Mouse (Mus musculus) retina, postnatal 1 day (tissue): ENCODE results near the gene Ppip5k2.
"Not testable (repeated sequence)": the region's sequence is repeated elsewhere in the genome, so short reads cannot be mapped to it uniquely, and the experiment has no call there.

Source experiments
- DNase-seq: peaks from one replicate; pipeline ENCODE4 v3.0.0-alpha.2; 2012

Ppip5k2 gene

DNA sequence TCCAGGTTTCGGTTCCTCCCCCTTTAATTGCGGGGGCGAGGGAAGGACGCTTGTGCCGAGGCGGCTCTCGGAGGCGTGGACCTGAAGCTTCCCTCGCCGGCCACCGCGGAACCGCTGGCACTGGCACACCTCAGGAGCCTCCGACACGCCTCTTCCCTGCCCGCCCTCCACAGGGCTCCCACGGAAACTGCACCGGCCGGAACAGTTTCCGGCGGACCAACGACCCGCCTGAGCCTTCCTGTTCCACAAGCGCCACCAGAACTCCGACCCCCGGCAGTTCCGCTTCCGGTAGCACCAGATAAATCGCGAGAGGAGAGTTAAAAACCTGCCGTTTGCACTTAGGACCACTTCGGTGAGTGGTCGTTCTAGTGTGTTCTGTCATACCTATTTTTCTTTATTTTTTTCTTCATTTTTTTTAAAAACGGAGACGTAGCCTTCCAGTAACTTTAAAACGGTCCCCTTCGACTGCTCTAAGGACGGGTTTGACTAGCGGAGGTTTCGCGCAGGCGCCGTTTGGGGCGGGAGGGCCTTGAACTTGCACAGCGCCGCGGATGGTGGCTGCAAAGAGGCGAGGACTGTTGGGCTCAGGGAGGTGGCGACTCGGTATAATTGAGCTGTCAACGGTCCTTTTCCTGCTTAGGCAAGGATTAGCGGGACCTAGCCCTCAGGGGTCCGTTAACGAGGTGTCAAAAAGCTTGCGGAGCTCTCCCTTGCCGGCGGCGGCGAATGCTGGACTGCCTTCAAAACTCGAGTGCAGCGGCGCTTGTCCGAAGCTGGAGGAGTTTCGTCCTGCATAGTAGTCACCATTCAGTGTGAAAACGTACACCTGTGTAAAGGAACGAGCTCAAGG, at the start of gene Ppip5k2, which contains the start of gene Gin1:
TSS of gene Ppip5k2 (minus strand) at position 508 of the 850 bp plus-strand sequence.
TSS of gene Gin1 (plus strand) at position 269 of the 850 bp plus-strand sequence.
- peak; percentile 98 for DNase-seq

DNA sequence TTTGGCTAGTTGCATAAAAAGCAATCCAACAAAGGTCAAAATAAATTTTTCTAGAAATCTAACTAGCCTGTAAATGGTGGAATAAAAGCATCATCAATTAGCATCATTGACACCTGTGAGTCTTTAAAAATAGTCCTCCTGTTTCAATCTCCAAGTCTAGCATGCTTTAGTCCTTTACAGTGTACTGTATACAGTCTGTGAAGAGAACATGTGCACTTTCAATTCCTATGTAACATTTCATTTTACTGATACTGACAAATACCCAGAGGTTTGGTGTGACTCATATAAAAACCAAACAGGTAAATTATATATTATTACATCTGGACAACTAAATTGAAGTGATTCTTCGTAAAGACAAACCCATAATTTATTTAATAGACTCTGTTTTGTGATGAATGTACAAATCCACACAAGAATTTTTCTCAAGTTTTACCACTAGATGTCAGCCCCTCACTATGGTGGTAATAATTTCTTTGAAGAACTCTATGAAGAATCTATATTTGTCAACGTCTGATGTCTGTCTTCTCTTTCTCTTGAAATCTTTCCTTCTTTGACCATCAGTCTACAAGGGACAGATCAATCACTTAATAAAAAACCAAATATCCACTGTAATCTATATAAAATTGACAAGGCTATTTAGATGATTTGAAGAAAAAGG, 39.2 kb upstream of the Ppip5k2 start:
- peak; percentile 63 for DNase-seq

DNA sequence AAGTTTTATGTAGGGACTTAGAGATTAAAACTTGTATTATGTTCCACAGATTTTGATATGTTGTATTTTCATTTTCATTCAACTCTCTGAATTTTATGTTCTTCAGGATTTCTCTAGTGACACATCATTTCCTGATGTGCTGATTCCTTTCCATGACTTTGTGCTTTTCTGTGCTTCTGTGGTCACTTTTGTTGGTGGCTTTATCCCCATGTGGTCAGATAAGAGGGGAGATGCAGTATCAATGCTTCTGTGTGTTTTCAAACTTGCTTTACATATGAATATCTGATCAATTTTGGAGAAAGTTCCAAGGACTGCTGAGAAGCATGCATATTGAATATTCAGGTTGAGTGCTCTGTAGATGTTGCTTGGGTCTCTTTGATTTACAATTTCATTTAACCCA, 34.3 kb upstream of the Ppip5k2 start:
- no peak for DNase-seq

DNA sequence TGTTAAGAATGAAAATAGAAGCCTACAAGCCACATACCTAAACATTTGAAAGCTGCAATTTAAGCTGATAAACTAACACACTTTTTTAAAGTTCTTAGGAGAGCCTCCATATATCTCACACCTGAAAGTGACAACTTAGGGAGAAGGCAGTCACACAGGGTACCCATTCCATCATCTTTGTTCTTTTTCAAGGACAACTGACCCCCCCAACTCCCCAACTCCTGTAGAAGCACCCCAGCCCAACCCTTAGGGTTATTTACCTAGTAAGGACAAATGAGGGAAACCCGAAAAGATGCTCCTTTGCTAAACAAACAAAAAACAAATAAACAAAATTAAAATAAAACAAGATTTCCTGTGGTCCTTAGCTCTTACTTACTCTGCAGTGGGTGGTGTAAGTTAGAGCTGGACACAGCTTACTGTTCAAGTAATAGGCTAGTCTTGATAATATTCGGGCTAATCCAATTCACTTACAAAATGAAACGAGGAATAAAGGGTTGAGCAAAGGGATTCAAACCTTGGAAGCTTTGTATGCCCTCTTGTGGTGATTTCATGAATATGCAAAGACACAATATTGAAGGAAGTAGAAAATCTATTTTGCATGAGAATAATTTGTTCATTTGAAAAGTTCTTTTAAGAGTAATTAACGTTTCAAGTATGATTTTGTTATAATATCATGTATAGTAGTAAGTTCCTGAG, 32.1 kb upstream of the Ppip5k2 start:
- DNase-seq: peak; percentile 64

DNA sequence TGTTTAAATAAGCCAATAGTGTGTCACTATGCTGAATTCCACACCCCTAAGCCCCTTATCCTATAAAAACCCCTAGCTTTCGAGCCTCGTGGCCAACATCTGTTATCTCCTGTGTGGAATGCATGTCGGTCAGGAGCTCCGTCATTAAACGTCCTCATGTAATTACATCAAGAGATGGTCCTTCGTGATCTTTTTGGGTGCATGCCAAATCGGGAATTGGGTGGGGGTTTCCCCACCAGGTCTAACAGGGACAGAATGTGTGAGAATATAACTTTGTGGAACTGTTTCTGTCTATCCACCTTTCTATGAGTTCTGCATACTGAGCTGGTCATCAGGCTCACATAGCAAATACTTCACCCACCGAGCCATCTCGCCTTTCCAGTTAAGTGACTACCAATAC, 25.7 kb upstream of the Ppip5k2 start:
- DNase-seq: no peak

DNA sequence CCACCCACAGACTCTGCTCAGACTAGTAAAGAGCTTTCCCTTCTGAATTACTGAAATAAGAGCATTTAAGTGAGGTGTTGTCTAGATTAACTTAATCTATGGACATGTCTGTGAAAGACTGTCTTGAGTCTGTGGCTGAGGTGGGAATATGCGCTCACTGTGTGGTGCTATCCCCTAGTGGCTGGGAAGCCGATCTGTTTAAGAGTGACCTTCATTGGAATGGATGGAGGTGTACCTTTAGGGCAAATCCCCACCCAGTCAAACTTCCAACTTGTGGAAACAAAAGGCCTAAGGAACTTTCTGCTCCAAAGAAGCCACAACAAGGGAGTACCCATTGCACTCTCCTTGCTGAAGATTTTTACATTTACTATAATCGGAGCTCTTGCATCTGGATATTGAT, 23.9 kb upstream of the Ppip5k2 start:
- no peak for DNase-seq

DNA sequence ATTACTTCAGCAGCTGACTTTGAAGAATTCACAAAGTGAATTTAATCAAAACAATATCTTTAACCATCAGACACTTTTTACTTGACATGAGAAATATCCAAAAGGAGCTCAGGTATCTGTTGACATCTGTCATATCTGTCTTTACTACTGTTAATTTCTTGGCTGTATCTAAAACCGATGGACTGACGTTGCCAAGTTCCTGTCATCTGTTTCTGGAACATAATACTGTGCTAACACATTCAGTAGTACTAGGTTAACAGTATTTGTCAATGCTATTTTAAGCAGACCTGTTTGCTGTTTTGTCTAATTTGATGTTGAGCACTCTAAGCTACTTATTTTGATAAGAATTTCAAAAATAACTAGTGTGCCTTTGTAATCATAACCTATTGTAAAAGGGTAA, 18.3 kb upstream of the Ppip5k2 start:
- DNase-seq: no peak

DNA sequence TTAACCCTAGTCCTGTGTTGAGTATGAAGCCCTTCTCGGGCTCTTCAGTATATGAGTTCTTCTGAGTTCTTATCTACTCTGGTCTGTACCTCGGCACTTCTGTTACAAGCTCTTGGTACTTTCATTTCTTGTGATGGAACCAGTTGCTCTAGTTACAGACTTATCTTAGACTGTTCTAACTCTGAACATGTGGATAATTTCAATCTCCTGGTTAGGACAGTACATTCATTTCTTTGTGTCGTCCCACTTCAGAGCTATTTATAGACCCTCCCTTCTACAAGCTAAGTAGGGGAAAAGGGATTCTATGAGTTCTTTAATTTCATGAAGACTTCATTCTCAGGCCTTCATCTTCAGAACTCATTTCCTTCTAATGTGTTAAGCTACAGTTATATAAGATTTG, 17.5 kb upstream of the Ppip5k2 start:
- no peak for DNase-seq

DNA sequence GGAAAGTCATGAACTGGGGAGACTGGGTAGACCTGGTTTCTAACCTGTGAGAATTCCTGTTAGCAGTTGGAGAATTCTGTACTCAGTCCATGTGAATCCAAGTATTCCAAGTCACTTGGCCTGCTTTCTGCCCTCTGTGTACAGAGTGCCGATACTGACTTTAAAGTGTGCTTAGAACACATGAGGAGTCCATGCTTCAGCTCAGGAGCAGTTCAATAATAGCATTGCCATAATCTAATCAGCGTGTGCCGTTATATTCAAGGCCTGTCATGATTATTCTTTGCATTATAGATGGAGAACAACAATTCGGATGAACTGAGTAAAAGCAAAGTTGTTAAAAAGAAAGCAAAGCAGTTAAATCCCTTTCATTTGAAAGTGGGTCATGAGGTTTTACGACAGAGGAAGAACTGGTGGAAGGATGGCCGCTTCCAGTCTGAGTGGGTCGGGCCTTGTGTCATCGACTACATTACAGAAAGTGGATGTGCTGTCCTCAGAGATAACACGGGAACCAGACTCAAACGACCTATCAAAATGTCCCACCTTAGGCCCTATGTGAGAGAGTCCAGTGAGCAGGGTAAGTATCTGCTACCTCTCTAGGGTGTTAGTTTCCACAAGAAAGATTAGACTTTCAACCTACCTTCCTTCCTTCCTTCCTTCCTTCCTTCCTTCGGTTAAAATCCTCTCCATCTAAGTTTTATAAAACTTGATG, 15.6 kb upstream of the Ppip5k2 start:
- no peak for DNase-seq

DNA sequence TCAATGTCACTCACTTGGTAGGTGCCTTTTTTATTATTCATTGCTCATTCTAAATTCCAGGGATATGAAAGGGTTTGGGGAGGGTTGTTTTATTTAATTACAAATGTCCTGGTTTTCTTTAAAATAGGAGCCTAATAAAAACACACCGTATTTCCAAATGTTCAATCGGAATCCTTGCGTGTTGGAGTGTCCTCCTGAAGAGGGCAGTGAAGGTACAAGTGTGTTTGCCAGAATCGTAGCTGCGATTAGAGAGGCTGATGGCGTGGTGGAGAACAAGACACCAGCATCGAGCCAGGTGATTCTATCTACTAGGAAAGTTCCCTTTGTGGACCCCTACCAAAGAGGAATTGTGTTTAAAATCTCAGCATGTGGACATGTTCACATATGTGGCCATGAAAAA, 14.7 kb upstream of the Ppip5k2 start:
- no peak for DNase-seq

DNA sequence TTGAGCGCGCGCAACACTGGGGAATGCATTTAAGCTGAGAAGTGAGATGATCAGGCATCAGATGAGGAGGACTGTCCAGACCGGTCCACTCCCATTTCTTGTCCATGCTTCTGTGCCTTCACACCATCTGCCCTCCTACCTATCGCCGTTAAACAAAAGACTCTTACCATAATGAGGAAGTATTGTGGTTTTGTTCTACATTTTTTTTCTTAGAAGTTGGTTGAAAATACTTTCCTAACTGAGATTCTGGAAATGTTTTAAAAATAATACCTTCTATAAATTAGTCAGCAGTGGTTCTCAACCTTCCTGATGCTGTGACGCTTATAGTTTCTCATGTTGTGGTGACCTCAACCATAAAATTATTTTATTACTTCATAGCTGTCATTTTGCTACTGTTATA, 11.5 kb upstream of the Ppip5k2 start:
- DNase-seq: no peak

DNA sequence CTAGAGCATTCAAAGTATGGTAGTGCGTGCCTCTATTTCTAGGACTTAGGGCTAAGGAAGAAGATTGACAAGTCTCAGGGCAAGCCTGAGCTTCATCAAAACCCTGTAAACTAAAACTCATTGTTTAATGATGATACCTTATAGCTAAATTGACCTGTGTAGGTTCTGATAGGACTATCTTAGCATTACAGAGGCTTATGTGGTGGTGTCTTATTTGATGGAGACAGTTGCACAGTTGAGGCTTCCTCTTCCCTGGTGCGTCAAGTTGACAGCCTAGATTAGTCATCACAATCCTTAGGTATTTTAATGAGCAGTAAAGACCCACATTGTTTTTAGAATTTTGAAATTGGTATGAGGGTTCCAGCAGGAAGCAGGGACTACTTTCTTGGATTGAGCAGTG, 3.8 kb upstream of the Ppip5k2 start:
- no peak for DNase-seq

DNA sequence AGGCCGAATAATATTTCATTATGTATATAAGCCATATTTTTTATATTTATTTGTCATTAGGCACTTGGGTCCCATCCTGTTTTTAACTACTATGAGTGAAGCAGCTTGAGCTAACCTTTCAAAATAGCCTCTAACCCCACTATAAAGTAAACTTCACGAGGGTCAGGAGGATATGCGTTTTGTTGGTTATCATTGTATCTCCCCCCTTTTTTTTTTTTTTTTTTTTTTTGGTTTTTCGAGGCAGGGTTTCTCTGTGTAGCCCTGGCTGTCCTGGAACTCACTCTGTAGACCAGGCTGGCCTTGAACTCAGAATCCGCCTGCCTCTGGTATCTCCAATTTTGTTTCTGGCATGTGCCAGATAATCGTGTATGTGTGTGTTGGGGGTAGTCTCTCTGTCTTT, 3.2 kb upstream of the Ppip5k2 start:
- no peak for DNase-seq

DNA sequence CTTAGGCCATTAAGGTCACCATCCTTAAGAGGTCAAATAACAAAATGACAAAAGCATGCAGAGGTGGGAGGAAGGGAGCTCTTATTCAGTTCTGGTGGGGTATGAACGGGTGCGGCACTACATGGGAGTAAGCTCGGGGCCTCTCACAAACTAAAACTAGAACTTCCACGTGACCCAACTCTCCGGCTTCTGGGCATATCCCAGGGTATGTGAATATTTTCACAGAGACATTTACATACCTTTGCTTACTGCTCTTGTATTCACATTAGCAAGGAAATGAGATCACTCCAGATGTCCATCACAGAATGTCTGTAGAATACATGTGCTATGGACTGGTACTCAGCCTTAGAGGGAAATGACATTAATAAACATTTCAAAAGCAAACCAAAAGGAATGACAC, 1.5 kb upstream of the Ppip5k2 start:
- no peak for DNase-seq

DNA sequence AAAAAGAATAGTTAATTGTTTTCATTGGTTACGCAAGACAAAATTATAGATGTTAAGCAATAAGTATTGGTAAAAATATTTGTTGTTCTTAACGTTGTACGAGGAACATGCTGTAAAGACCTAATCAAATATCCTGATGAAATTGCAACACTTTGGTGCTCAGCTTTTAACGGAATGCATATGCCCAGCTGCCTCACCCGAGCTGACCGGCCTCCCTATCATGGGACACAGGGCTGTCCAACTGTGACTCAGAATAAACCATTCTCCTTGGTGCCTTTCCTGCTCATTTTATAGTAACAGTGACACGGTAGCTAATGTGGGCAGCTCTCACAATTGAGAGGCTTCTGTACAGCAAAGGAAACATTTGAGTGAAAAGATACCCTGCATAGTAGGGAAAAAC, 907 bp upstream of the Ppip5k2 start:
- DNase-seq: no peak

DNA sequence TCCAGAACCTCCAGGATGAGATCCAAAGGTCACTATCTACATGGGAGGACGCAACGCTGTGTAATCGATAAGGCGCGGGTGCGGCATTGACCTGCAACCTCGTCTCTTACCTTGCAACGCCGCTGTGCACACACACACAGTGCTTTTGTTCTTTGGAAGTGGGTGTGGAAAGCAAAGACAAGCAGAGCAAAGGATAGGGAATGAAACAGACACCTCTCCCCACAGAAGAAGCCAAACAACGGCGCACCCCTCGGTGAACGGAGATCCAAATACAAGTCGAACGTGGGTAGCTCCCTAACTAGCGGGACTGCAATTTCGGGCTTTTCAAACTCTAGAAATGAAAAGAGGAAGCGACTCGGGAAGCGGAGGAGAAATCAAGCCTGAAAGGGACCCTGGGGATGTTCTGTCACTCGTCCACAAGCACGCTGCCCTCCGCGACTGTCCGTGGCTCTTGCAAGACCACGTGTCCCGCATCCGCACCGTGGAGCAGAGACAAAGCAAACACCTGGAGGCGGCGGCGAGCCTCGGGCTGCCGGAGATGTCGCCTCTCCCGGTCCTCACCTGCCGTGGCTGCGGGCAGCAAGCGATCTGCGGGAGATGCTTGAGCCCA, 812 bp downstream of the Ppip5k2 start:
- peak; percentile 43 for DNase-seq

DNA sequence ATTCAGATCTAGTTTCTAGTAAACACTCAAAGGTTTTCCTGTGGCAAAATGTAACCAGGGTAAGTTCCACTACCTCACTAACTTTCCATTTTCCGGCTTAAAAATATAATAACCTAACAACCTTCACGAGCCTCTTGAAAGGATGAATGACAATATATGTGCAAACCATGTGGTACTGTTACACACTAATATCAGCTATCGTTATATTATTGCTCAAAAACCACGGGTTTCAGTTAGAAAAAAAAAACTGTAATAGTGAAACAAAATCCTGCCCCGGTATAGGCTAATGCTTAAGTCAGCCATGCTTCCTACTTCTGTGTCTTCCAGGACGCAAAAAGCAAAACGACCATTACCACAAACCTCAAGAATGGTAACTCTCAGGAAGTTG, 1.3 kb downstream of the Ppip5k2 start:
- DNase-seq: no peak

DNA sequence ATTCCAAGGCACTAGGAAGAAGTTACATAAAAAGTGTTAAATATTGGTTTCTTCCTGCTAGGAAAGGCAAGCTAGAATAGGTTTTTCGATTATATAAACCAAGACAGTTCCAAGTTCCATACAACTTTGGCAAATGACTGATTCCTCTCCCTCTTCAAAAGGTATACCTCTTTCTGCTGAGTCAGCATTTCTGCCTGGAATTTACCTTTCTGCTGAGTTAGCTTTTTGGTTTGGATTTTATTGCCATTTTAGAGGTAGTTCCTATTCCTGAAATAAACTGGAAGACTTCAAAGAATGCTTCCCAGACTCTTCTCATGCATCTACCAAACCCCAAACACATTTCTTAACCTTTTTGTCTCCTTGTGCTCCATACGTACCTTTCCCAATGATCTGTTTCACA, 2.1 kb downstream of the Ppip5k2 start:
- DNase-seq: no peak

DNA sequence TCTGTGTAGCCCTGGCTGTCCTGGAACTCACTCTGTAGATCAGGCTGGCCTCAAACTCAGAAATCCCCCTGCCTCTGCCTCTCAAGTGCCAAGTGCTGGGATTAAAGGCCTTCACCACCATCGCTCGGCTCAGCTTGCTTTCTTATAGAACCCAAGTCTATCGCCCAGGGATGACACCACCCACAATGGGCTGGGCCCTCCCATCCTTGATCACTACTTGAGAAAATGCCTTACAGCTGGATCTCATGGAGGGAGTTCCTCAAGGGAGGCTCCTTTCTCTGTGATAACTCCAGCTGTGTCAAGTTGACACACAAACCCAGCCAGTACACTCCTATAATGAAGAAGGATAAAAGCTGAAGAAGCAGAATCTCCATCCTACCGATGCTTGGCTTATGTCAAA, 4.5 kb downstream of the Ppip5k2 start:
- not testable (repeated sequence) for DNase-seq

DNA sequence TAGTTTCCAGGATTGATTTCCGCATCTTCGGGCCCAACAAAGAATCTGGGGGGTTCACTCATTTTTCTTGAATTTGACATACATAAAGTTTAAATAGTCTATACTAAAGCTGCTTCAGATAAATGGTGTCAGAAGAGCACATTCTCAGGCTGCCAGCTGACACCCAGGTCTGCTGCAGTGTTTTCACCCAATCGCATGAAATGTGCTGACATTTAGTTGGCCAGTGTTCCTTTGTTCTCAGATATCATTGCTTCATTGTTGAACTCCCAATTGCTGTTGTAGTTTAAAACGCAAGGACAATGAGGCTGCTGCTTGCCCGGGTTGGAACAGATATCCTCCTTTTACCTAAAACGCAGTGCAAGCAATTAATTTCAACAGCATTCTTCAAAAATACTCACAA, 8.7 kb downstream of the Ppip5k2 start:
- no peak for DNase-seq

DNA sequence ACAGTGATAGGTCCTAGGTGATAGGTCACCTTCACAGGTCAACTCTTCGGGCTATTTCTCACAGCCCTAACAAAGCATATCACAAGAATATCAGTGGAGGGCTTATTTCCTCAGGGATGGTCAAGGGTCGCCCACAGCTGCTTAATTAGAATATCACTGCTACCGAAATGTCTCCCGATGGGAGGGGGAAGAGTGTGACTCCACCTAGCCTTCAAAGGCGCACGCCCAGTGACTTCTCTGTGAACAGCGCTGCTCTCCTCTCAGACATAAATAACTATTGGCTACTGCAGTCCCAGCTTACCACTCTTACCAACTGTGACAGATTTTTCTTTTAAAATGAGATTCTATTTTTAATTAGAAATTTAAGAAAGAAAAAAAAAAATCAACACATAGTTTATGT, 9.6 kb downstream of the Ppip5k2 start:
- no peak for DNase-seq

DNA sequence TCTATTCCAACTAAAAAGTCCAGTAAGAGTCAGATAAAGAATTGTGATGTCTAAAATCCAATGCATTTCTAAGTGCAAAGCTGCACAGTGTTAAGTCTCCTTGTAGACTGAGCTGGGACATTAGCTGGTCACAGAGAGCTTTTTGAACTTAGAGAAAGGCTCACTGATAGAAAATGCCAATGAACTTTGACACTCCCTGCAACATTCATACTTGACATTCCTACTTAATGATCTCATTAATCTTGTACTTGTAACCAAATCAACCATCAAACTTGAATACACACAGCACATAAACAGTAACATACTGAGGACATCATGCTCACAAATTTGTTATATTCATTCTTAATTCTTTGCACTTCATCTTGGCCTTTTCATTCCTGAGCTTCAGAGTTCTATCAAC, 10.4 kb downstream of the Ppip5k2 start:
- no peak for DNase-seq

DNA sequence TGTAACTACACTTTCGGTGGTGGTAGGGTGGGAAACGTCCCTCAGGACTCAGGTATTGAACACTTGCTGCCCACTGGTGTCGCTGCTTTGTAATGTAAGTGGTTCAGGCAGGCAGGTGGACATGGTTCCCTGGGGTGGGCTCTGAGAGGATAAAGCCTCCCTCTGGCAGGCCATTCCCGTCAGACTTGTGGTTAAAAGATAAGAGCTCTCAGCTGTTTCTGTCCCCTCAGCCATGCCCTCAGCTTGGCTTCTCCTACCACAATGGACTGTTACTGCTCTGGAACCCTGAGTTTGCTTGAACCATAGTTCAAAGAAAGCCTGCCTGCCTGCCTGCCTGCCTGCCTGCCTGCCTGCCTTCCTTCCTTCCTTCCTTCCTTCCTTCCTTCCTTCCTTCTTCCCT, 15.8 kb downstream of the Ppip5k2 start:
- DNase-seq: no peak
